Comparison of ENCODE assay signal across 1 mouse cellular context in the genomic region with DNA sequence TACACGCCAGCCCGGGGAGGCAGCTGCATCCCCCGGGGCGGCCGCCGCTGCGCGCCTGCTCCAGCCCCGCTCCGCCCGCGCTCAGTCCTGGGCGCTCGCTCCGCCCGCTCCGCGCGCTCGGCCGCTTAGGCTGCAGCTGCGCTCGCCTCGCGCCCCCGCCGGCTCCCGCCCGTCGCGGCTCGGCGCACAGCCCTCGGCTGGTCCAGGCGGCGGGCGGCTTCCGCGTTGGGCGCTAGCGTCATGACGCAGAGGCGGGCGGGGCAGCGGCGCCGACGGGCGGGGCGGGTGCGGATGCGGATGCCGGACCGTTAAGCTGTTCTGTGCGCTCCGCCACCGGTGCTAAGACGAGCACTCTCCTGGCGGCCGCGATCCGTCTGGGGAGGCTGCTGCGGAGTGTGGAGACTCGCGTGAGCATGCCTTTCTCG.
A peak's percentile ranks its signal among the peaks of the same experiment; 100 is the strongest.
TF ChIP-seq lines count a peak whose summit lies in the region.

A gene (minus strand): TSS at position 73 of the 425 bp plus-strand sequence.
A gene (plus strand): TSS at position 290 of the 425 bp plus-strand sequence.

TF ChIP-seq in MEL, 35 proteins besides CTCF, POLR2A, EP300 and RAD21 (continued from another document):
- TF ChIP-seq MAX (IDR thresholded peaks at IDR 0.05; ENCODE audit: low read length) (peak; percentile 74), KAT2A (conservative IDR thresholded peaks at IDR 0.05; ENCODE audit: low read depth, low read length) (no peak), POLR2AphosphoS2 (IDR thresholded peaks at IDR 0.05; ENCODE audit: low read length) (peak; percentile 78; the same call in 1 of the 2 replicates), MXI1 (IDR thresholded peaks at IDR 0.05; ENCODE audit: low read depth, low read length) (peak; percentile 80; the same call in 1 of the 2 replicates), POLR2AphosphoS5 (IDR thresholded peaks at IDR 0.05; ENCODE audit: borderline replicate concordance, low read depth, low read length) (no peak), JUND (IDR thresholded peaks at IDR 0.05; ENCODE audit: low read depth, low read length) (no peak), ZNF384 (IDR thresholded peaks at IDR 0.05; ENCODE audit: low read depth, low read length) (no peak), TAL1 (IDR thresholded peaks at IDR 0.05; ENCODE audit: low read length) (no peak), BHLHE40 (IDR thresholded peaks at IDR 0.05; ENCODE audit: borderline replicate concordance, low read depth, low read length) (no peak), NRF1 (IDR thresholded peaks at IDR 0.05; ENCODE audit: insufficient read depth, low read depth, low read length, poor library complexity, severe bottlenecking) (peak; percentile 59; the same call in 1 of the 2 replicates), HCFC1 (IDR thresholded peaks at IDR 0.05; ENCODE audit: low read depth, low read length) (peak; percentile 62), MAZ (IDR thresholded peaks at IDR 0.05; ENCODE audit: low read depth, low read length) (peak; percentile 96; the same call in 1 of the 2 replicates), ELF1 (IDR thresholded peaks at IDR 0.05; ENCODE audit: low read depth, low read length) (peak; percentile 94), ZKSCAN1 (IDR thresholded peaks at IDR 0.05; ENCODE audit: low read depth, low read length) (no peak), CHD1 (IDR thresholded peaks at IDR 0.05; ENCODE audit: low read depth, low read length) (no peak), GATA1 (IDR thresholded peaks at IDR 0.05; ENCODE audit: low read depth, low read length) (no peak), ZC3H11A (IDR thresholded peaks at IDR 0.05; ENCODE audit: low read depth, low read length) (no peak), E2F4 (IDR thresholded peaks at IDR 0.05; ENCODE audit: borderline replicate concordance, low read depth, low read length) (no peak), SIN3A (IDR thresholded peaks at IDR 0.05; ENCODE audit: low read length) (peak; percentile 60), USF2 (IDR thresholded peaks at IDR 0.05; ENCODE audit: borderline replicate concordance in 1 of 2, insufficient read depth in 1 of 2, low read depth in 1 of 2, low read length in 2 of 2) (no peak)
